Mouse (Mus musculus) cerebellum, adult 9-11 months (tissue): Measurements from ENCODE around the gene Atg4b.
"Not testable (repeated sequence)": the region's sequence is repeated elsewhere in the genome, so short reads cannot be mapped to it uniquely, and the experiment has no call there.

Experiments used
- DNase-seq: peaks from one replicate; pipeline ENCODE4 v3.0.0; 2022

Atg4b gene

GRCm38 (mm10) chr1:93756154-93756553, 4.9 kb downstream of the Atg4b start:
- DNase-seq: no peak

- DNase-seq: no peak
Measured at GRCm38 (mm10) chr1:93760076-93760475, 8.8 kb downstream of the Atg4b start.

GRCm38 (mm10) chr1:93763531-93763930, 12.2 kb downstream of the Atg4b start:
- DNase-seq: not testable (repeated sequence)

- no peak for DNase-seq
Measured at GRCm38 (mm10) chr1:93764871-93765591, 13.7 kb downstream of the Atg4b start.

- DNase-seq: no peak
Measured at GRCm38 (mm10) chr1:93767600-93767999, 16.3 kb downstream of the Atg4b start.

GRCm38 (mm10) chr1:93769901-93770300, 18.6 kb downstream of the Atg4b start:
- DNase-seq: no peak

GRCm38 (mm10) chr1:93776686-93777085, 25.4 kb downstream of the Atg4b start:
- no peak for DNase-seq

- no peak for DNase-seq
Measured at GRCm38 (mm10) chr1:93786912-93787311, 35.6 kb downstream of the Atg4b start.

GRCm38 (mm10) chr1:93794526-93794925, 43.2 kb downstream of the Atg4b start:
- no peak for DNase-seq

GRCm38 (mm10) chr1:93795886-93796285, 44.6 kb downstream of the Atg4b start:
- DNase-seq: no peak

- peak; percentile 62 for DNase-seq
Measured at GRCm38 (mm10) chr1:93800670-93801503, 49.6 kb downstream of the Atg4b start.

- peak; percentile 96 for DNase-seq
Measured at GRCm38 (mm10) chr1:93801741-93802238, 50.5 kb downstream of the Atg4b start, which contains the start of gene Dtymk. Gene Dtymk, minus strand, starts transcription at chr1:93801934.

- DNase-seq: no peak
Measured at GRCm38 (mm10) chr1:93802771-93803170, 51.5 kb downstream of the Atg4b start.

GRCm38 (mm10) chr1:93803556-93804507, 52.5 kb downstream of the Atg4b start, which contains the start of gene Ing5:
Gene Ing5, plus strand, starts transcription at chr1:93803965.
- DNase-seq: peak; percentile 99

- no peak for DNase-seq
Measured at GRCm38 (mm10) chr1:93804818-93805217, 53.5 kb downstream of the Atg4b start.

GRCm38 (mm10) chr1:93805221-93805951, 54.1 kb downstream of the Atg4b start:
- peak; percentile 68 for DNase-seq

GRCm38 (mm10) chr1:93808871-93809270, 57.6 kb downstream of the Atg4b start:
- DNase-seq: no peak

- DNase-seq: no peak
Measured at GRCm38 (mm10) chr1:93810011-93810410, 58.7 kb downstream of the Atg4b start.

- DNase-seq: peak; percentile 57
Measured at GRCm38 (mm10) chr1:93811495-93812039, 60.3 kb downstream of the Atg4b start.

GRCm38 (mm10) chr1:93817823-93818532, 66.7 kb downstream of the Atg4b start:
- DNase-seq: no peak

GRCm38 (mm10) chr1:93818722-93819121, 67.4 kb downstream of the Atg4b start:
- DNase-seq: no peak
